Mouse (Mus musculus) retina, embryonic 14.5 days (tissue): Measurements from ENCODE around the gene Pola2.

Experiments
- DNase-seq: peaks from one replicate; pipeline ENCODE4 v3.0.0-alpha.2; 2015; ENCODE audit warnings: low spot score

Gene Pola2

GRCm38 (mm10) chr19:5894002-5894678, 69.9 kb downstream of the Pola2 start, which contains the start of gene Tigd3:
Gene Tigd3 (minus strand): TSS chr19:5894149.
- peak; percentile 98 for DNase-seq

GRCm38 (mm10) chr19:5893282-5894001, 70.6 kb downstream of the Pola2 start:
- no peak for DNase-seq

GRCm38 (mm10) chr19:5892735-5893134, 71.3 kb downstream of the Pola2 start:
- no peak for DNase-seq

- no peak for DNase-seq
These were observed 71.7 kb downstream of the Pola2 start for GRCm38 (mm10) chr19:5892262-5892661.

GRCm38 (mm10) chr19:5891521-5892258, 72.3 kb downstream of the Pola2 start:
- no peak for DNase-seq
